Mouse (Mus musculus): ENCODE data around the gene Cdk11b.
"Not testable (repeated sequence)": the region's sequence is repeated elsewhere in the genome, so short reads cannot be mapped to it uniquely, and the experiment has no call there.

Gene Cdk11b

DNA sequence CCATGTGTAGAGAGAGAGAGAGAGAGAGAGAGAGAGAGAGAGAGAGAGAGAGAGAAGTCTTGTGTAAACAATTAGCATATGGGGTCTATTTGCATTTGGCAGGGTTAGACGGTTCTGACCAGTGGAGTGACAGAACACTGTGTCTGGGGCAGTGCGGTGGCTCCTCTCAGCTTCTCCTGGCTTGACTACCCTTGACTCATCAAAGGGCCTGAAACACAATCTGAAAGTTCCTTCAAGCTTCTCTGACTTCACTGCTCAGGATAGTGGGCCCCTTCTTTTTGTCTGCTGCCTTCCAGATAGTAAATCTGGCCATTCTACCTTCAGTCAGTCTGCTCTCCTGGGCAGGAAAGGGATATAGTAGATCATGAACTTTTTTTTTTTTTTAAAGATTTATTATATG, 17.8 kb upstream of the Cdk11b start:
- no peak for DNase-seq

DNA sequence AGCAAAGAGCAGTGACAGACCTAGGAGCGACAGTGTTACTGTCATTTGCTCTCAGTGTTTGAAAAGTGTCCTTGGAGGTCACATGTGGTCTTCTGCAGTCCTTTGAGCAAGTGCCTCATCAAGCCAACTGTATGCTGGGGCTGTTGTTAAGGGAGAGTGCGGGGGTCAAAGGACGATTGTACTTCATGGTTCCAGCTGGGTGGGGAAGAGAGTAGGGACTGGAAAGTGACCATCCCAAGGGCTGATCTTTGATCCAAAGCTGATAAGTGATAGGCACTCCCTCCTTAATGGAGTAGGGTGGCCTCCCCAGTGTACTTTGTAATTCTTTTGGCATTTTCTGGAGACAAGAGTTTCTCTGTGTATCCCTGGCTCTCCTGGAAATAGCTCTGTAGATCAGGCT, 12.8 kb upstream of the Cdk11b start:
- no peak for DNase-seq

DNA sequence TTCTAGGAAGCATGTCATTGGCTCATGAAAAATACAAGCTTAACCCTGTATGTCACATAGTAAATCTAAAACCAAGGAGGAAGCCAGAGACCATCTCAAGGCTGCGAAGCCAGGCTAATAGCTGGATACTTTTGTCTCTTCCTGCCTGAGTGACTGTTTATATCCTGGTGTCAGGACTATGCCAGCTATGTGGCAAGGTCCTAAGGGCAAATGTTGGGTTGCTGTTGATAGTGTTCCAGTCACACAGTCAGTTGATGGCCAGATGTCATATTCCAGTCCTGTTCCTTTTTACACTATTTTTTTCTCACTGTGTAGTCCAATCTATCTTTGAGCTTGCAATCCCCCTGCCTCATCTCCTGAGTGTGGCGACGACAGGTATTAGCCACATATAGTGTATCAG, 11.4 kb upstream of the Cdk11b start:
- DNase-seq, result no peak

DNA sequence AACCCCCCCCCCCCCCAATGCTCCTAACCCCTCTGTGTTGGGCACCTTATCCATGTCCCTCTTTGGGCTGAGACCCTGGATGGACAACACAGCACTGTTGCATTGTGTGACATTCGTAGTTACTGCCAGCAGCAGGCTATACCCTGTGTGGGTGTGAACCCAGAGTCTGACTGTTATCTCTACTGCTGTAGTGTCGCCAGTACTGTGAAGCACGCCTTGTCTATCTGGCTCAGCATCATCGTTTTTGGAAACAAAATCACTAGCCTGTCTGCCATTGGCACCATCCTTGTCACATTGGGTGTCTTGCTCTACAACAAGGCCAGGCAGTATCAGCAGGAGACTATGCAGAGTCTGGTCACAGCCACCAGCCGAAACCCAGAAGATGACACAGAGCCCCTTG, 6.3 kb upstream of the Cdk11b start:
- DNase-seq, result no peak

DNA sequence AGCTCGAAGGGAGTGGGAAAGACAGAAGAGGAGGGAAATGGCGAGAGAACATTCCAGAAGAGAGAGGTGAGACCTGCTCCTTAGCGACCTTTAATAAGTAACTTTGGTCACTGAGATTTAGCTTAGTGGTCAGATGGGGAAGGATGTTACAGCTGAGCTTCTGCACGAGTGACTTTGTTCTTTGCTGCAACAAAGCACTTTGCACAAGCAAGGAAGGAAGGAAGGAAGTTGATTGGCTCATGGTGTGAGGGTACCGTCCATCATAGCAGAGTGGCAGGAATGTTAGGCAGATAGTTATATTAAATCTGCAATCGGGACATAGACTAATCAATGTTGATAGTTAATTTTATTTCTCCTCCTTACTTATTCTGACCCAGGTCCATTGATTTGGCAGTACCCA, 5.6 kb downstream of the Cdk11b start:
- DNase-seq, result no peak

DNA sequence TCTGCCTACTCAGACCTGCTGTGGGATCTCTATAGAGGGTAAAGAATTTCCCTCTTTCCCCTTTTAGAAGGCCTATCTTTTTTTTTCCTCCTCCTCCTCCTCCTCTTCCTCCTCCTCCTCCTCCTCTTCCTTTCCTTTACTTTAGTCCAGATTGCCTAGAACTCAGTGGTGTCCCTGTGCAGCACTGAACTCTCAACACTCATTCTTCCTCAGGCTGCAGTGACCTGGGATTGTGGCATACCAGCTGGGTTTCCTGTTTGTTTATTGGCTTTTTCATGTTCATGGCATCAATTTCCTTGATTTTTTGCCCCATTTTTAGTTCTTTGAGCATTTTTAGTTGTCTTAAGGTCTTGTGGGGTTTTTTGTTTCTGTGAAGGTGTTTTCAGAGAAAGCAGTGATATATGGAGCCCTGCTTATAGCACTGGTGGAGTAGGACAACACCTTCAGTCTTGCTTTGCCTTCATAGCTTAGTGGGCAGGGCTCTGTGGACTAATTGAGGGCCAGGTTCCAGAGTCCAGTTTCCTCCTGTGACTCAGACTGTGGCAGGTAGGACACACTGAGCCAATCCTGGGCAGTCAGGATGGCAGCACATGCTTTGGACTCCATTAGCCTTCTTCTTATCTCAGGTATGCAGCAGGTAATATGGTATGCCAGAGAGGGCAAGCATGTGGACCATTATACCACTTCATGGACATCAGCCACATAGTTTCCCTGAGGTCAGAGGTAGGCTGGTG, 11.3 kb downstream of the Cdk11b start:
- DNase-seq, result no peak

DNA sequence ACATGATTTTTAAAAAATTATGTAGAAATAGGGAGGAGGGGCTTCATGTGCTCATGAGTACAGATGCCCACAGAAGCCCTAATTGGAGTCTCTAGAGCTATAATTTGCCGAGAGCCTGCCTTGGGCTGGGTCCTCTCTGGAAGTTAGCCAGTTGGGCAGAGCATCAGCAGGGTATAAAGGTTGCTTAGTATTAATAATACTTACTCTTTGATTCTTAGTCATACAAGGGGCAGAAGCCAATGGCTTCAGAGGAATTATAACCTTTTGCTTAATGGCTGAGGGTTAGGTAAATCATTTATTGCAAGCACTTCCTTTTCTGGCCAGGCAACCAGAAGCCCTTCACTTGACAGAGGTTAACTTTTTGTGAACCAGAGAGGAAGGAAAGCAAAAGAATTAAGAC, 18.9 kb downstream of the Cdk11b start:
- DNase-seq, result peak; percentile 43

DNA sequence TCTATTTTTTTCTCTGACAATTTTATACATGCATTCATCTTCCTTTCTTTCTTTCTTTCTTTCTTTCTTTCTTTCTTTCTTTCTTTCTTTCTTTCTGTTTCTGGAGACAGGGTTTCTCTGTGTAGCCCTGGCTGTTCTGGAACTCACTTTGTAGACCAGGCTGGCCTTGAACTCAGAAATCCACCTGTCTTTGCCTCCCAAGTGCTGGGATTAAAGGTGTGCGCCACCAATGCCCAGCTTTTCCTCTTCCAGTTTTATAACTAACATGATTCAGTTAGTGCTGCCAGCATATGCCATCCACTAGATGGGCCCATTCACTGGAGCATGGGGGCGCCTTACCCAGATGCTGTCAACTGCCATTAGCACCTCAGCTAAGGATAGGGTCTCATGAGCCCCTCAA, 20.7 kb downstream of the Cdk11b start, which contains the start of gene Gm10563:
Gene Gm10563, minus strand, starts transcription at position 101 of the 400 bp plus-strand sequence.
- DNase-seq, result not testable (repeated sequence)

DNA sequence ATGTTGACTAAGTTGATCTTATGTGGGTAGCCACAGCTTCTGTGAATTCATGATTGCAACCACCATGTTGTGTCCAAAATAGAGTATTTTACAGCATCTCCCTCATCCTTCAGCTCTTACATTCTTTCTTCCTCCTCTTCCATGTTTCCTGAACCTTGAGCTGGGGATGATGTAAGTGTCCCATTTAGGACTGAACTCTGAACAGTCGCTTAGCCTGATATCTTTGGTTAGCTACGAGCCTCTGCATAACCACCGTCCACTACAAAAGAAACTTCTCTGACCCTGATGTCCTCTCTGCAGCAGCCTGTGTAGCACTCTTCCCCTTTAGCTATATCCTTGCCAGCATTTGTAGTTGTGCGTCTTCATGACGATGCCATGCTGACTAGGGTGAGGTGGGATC, 21.1 kb downstream of the Cdk11b start:
- no peak for DNase-seq

DNA sequence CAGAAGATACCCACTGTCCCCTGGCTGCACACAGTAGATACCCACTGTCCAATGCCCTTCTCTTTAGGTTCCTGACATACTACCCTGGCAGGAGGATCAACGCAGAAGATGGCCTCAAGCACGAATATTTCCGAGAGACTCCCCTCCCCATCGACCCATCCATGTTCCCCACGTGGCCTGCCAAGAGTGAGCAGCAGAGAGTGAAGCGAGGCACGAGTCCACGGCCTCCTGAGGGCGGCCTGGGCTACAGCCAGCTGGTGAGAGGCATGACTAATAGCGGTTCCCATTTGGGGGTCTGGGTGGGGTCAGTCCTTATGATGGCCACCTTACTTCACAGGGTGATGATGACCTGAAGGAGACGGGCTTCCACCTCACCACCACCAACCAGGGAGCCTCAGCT, 24.7 kb downstream of the Cdk11b start:
- no peak for DNase-seq

DNA sequence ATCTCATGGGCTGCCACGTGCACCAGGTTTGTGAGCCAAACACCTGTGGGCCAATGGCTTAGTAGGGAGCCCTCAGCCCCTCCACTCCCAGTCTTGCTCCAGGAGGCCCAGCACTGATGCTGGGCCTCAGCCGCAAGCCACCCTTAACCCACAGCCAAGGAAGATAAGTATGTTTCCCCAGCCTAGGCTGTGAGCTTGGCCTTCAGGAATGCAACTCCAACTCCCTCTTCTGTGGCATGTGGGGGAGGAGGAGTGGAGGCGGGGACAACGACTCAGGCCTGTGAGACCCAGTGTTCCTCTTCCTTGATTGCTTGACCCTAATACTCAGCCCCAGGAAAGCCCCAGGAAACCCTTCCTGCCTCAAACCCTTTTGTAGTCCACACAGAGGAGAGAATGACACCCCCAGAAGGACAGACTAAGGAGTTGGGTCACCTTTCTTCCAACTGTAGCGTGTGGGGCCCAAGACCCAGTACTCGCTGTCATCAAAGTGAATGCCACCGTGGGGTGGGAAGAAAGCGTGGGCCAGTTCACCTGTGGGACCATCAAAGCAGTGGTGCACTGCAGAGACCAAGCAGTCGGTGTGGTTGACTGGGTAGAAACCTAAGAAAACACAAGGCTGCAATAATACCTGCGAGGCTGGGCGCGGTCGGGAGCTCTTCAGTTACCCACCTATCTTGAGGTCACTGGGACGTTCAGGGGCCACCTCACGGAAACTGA, 27.1 kb downstream of the Cdk11b start:
- no peak for DNase-seq

DNA sequence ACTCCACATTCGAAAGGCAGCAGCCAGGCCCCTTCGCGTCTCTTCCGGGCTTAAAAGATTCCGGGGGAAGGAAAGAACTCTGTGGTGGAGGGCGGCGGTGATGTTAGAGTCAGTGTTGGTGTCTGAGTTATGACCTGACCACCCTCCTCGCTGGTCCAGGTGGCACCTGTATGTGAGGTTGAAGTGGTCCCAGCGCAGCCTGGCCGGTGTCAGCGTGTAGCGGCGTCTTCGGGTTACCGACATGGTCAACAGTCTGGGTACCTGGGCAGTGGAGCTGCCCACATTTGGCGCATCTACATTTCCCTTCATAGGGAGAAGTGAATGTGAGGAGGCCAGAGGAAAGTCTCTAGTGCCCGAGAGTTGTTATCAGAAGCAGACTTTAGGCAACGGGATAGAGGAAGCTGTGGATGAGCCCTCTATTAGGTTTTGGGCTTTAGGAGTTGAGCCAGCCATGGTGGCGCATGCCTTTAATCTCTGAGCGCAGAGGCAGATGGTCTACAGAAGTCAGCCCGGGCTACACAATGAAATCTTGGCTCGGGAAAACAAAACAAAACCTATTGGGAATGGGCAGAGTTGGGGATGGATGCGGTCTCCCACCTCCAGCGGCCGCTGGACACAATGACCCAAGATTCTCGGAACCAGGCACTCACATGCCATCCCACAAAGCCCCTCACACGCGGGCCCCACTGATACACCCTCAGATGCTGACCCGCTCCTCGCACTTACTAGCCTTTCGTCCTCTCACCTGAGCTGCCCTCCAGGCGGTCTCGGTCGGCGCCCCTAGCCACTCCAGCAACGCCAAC, 27.8 kb downstream of the Cdk11b start:
- no peak for DNase-seq

DNA sequence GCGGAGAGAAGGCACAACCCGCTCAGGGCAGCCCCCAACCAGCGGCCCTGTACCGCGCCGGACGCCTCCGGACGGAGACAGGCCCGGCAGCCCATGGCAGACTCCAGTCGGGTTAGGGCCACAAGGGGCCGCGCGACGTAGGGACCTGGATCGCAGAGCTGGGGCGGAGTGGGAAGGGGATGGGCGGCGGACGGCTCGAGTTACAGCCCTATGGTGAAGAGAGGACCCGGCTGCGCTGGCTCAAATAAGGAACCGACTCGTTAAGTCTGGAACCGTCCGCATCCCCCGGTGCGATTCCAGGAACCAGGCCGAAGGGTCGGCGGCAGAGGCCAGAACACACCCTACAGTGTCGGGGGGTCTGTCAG, 28.4 kb downstream of the Cdk11b start, which contains the start of gene Mmp23:
Gene Mmp23, minus strand, starts transcription at position 299 of the 365 bp plus-strand sequence.
- DNase-seq, result no peak

DNA sequence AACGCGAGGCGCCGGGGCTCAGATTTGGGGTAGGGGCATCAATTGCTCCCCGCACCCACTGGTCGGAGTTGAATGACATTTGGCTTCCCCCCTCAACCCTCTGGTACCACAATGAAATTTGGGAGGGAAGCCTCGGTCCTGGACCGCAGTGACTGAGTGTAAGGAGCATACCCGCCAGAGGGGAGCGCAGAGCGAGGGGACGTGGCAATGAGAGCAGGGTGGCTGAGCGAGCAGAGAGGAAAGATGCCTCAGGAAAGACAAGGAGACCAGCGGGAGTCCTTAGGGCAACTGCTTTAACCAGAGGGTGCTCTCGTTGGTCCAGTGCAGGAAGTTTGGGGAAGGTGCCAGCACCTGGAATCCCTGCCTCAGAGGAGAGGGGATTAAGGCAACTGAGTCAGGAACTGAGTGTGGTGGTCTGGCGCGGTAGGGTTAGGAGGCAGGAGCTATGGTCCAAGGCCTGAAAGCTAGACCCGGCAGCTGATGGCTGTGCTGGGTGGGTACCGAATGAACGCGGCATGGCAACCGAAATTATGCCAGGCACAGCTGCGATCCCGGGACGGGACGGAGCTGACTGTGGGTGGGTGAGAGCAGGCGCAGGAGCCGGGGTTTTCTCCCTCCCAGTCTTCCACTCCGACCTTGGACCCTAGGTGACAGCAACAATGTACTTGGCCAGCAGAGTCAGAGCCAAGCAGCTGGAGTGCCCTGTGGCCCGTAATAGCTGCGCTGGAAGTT, 29.0 kb downstream of the Cdk11b start:
- DNase-seq, result no peak

DNA sequence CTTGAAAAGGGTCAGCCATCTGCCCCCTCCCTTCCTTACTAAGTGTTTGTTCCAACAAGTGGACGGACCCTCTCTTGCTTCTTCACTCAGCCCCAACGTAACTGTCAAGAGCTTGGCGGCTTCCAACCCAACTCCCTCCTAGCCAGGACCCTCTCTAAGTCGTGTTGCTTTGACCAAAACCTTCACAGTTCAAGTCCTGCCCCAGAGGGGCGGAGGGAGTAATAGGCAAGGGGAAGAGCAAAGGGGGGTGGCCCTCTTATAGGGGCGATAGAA, 29.5 kb downstream of the Cdk11b start:
- DNase-seq, result no peak

DNA sequence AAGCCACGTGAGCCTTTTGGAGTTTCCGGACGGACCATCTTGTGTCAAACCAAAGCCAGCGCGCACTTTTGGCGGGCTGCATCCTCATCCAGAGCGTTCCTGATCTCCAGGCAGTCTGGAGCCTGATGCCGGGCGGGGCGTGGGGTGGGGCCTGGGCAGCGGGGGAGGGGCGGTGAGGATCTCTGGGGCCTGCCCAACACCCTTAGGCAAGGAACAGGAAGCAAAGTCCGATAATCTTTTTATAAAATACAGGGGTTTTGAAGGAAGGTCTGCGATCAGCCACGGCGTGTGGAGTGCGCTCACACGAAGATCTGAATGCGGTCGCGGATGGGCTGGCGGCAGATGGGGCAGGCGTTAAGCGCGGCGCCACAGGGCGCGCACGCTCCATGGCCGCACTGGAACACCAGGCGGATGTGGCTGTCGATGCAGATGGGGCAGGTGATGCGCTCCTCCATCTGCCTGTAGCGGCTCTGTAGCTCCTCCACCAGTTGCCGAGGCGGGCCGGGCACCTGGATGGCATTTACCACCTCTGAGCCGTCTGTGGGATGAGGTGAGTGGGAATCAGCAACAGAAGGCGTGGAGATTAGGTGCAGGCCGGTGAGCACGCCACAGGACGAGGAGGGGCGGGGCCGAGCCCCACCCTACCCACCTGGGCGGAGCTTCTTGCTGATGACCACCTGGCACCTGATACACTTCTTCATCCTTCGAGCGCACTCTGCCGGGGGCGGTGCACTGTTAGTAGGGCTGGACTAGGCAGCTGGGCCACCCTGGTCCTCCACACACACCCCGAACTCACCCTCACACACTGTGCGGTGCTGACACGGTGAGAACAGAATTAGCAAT, 30.0 kb downstream of the Cdk11b start:
- DNase-seq, result no peak

DNA sequence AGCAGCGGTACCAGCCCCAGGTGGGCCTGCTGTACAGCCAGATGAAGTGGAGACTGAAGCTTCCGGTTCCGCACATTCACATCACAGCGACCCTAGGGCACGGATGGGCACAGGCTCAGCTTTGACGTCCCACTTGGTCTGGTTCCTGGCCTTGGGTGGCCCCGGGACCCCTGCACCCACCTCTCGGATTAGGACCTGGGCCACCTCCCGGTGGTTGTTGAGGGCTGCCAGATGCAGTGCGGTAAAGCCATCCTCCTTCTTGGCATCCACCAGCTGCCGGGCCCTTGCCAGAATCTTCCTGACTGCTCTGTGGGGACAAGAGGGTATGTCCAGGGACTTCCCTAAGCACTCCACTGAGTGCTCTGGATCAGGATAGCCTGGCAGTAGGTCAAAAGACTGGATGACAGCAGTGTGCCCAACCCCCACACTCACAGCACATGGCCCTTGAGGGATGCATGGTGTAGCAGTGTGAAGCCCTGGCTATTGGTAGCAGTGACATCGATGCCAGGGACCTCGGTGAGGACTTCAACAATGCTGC, 31.6 kb downstream of the Cdk11b start:
- no peak for DNase-seq

DNA sequence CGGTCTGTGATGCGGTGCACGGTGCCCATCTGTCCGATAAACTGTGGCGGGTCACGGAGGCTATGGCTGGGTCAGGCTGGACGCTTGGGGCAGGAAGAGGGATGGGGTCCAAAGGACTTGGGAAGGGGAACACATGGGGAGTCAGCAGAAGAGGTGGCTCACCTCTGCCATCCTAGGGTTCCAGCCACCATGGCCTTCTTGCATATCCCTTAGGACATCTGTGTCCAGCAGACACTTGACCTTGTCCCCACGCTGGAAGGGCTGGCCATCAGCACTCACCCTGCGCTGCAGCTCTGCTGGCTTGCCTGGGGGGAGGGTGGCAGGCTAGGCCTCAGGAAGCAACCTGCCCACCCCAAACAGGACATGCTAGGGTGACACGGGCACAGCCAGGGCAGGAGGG, 34.3 kb downstream of the Cdk11b start:
- no peak for DNase-seq

DNA sequence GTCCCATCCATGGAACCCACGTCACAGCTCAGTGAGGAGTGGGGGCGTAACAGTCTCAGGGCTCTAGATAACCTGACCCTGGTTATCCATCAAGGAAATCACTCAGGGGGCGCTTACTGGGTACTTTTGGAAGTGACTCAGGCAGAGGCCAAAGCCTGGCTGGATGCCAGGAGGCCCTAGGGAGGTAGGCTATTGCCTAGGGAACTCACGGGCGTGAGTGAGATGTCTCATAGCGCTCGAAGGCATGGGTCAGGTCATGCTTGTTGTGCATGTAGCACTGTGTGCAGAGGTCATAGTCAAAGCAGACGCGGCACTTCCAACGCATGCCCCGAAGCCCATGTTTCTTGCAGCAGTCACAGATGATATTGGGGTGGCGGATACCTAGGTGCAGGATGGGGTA, 36.0 kb downstream of the Cdk11b start:
- no peak for DNase-seq

DNA sequence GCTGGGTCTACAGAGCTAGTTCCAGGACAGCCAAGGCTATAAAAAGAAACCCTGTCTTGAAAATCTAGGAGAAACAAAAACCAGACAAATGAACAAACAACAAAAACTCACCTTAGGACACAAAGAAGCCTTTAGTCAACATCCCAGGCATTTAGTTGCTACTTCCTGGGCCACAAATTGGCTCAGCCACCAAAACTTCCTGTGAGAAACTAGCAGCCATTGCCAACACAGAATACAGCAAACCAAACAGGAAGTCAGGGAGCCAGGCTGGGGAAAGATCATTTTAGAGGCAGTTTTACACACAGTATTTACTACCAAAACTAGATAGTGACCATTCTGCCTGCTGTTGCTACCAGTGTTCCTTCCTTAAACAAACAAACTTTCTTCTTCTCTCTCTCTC, 42.2 kb downstream of the Cdk11b start:
- no peak for DNase-seq

DNA sequence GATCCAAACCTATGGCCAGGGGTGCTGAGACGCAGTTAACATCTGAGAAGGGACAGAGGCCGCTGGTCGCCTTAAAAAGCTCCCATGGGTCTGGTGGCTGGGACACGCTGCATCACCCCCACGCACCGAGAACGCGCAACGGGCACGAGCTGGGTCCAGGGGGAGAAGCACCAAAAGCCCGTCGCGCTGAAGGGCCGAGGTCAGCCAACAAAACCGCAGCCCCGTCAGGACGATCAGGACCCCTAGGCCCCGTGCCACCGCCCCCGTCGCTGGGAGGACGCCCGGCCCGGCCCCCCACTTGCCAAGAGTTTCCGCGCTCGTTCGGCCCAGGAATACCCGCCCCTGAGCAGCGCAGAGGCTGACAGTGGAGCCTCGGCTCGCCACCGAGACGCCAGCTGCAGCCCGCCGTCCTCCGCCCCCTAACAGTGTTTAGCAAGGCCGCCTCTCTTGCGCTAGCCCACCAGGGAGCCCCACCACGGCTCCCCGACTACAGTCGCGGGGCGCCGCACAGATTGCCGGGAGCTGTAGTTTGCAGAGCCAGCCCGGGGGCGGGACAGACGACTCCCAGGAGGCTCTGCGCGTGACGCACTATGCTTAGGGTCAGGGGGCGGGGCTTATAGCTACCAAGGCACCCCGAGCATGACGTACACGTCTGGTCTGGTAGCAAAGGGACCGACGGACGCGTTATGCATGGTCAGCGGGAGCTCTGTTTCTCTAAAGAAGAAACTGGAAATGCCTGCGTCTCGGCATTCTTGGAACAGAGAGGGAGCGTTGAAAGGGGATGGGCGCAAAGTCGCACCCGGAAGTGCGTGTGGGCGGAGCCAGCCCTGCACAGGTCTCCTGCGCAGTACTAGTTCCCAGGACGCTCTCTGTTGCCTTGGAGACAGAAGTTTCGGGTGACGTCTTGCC, 44.3 kb downstream of the Cdk11b start, which contains the start of gene Mib2:
Gene Mib2, minus strand, starts transcription at position 510 of the 909 bp plus-strand sequence.
- peak; percentile 97 for DNase-seq
